Mouse (Mus musculus): ENCODE measurements at regions not wholly inside any gene's neighbourhood (a gene's known extent, or its start where the extent isn't known, plus 50 kb on each side); places are given as distances from the start of the nearest gene placed in this dataset.

GRCm38 (mm10) chr2:106461973-106462637 lies 231.0 kb upstream of the Mpped2 start:
- H3K4me3 ChIP-seq (ENCODE audit: low read depth, low read length) = no peak overlapping the region
- ATAC-seq (ENCODE audit: insufficient number of reproducible peaks, low FRiP score, low TSS enrichment, low read depth) = peak; percentile 65; the same call in 1 of the 2 replicates
- no peak overlapping the region for H3K4me2 ChIP-seq (ENCODE audit: low read depth, severe bottlenecking)
- peaks cover 19% of the 10 kb centered on the region for H3K4me1 ChIP-seq (ENCODE audit: control insufficient read depth, insufficient read depth, low read length)
- no peaks in the 10 kb centered on the region for H3K36me3 ChIP-seq (ENCODE audit: control insufficient read depth, insufficient read depth, low read length)
- H3K9me3 ChIP-seq (ENCODE audit: control insufficient read depth, low read length) = no peaks in the 10 kb centered on the region
- no peak overlapping the region for H3K27ac ChIP-seq (replicated peaks; ENCODE audit: low read depth, low read length)
- WGBS = 9% methylated on average over 12 of the region's 12 CpGs
- H3K27me3 ChIP-seq (ENCODE audit: control insufficient read depth, insufficient read depth, low read length) = no peaks in the 10 kb centered on the region
- no peak overlapping the region for H3K9ac ChIP-seq (ENCODE audit: low read length)
- DNase-seq (ENCODE audit: low spot score) = peak; percentile 60

- H3K27me3 ChIP-seq (ENCODE audit: control insufficient read depth, insufficient read depth, low read length) = no peaks in the 10 kb centered on the region
- H3K9ac ChIP-seq (ENCODE audit: low read length) = no peak overlapping the region
- H3K9me3 ChIP-seq (ENCODE audit: control insufficient read depth, low read length) = no peaks in the 10 kb centered on the region
- DNase-seq (ENCODE audit: low spot score) = no peak
- no peak overlapping the region for H3K4me3 ChIP-seq (ENCODE audit: low read depth, low read length)
- H3K4me1 ChIP-seq (ENCODE audit: control insufficient read depth, insufficient read depth, low read length) = peaks cover 19% of the 10 kb centered on the region
- no peak for ATAC-seq (ENCODE audit: insufficient number of reproducible peaks, low FRiP score, low TSS enrichment, low read depth)
- WGBS = 75% methylated on average over 3 of the region's 3 CpGs
- H3K27ac ChIP-seq (replicated peaks; ENCODE audit: low read depth, low read length) = no peak overlapping the region
- H3K36me3 ChIP-seq (ENCODE audit: control insufficient read depth, insufficient read depth, low read length) = no peaks in the 10 kb centered on the region
- H3K4me2 ChIP-seq (ENCODE audit: low read depth, severe bottlenecking) = no peak overlapping the region
These were observed 228.0 kb upstream of the Mpped2 start for GRCm38 (mm10) chr2:106465055-106465454.

- Histone ChIP-seq H3K36me3 (ENCODE audit: control insufficient read depth, insufficient read depth, low read length) (no peaks in the 10 kb centered on the region), H3K27me3 (ENCODE audit: control insufficient read depth, insufficient read depth, low read length) (no peaks in the 10 kb centered on the region), H3K27ac (replicated peaks; ENCODE audit: low read depth, low read length) (no peak overlapping the region), H3K4me2 (ENCODE audit: low read depth, severe bottlenecking) (no peak overlapping the region), H3K4me1 (ENCODE audit: control insufficient read depth, insufficient read depth, low read length) (peaks cover 14% of the 10 kb centered on the region), H3K9me3 (ENCODE audit: control insufficient read depth, low read length) (no peaks in the 10 kb centered on the region), H3K4me3 (ENCODE audit: low read depth, low read length) (no peak overlapping the region), H3K9ac (ENCODE audit: low read length) (no peak overlapping the region)
- WGBS = 78% methylated on average over 3 of the region's 3 CpGs
- ATAC-seq (ENCODE audit: insufficient number of reproducible peaks, low FRiP score, low TSS enrichment, low read depth) (no peak), DNase-seq (ENCODE audit: low spot score) (no peak)
These were observed 227.2 kb upstream of the Mpped2 start for GRCm38 (mm10) chr2:106465831-106466230.

- WGBS = 87% methylated on average over 2 of the region's 2 CpGs
These were observed 223.9 kb upstream of the Mpped2 start for GRCm38 (mm10) chr2:106469196-106469595.

GRCm38 (mm10) chr2:106473458-106473857 lies 219.6 kb upstream of the Mpped2 start:
- ATAC-seq (ENCODE audit: insufficient number of reproducible peaks, low FRiP score, low TSS enrichment, low read depth) (no peak), DNase-seq (ENCODE audit: low spot score) (no peak)
- Histone ChIP-seq H3K4me2 (ENCODE audit: low read depth, severe bottlenecking) (no peak overlapping the region), H3K9me3 (ENCODE audit: control insufficient read depth, low read length) (no peaks in the 10 kb centered on the region), H3K27me3 (ENCODE audit: control insufficient read depth, insufficient read depth, low read length) (no peaks in the 10 kb centered on the region), H3K9ac (ENCODE audit: low read length) (no peak overlapping the region), H3K4me3 (ENCODE audit: low read depth, low read length) (no peak overlapping the region), H3K4me1 (ENCODE audit: control insufficient read depth, insufficient read depth, low read length) (no peaks in the 10 kb centered on the region), H3K27ac (replicated peaks; ENCODE audit: low read depth, low read length) (no peak overlapping the region), H3K36me3 (ENCODE audit: control insufficient read depth, insufficient read depth, low read length) (no peaks in the 10 kb centered on the region)
- WGBS = 70% methylated on average over 3 of the region's 3 CpGs

More at GRCm38 (mm10) chr2:106469196-106469595, 223.9 kb upstream of the Mpped2 start:
- no peak for ATAC-seq (ENCODE audit: insufficient number of reproducible peaks, low FRiP score, low TSS enrichment, low read depth)
- Histone ChIP-seq H3K4me1 (ENCODE audit: control insufficient read depth, insufficient read depth, low read length) (no peaks in the 10 kb centered on the region), H3K9me3 (ENCODE audit: control insufficient read depth, low read length) (no peaks in the 10 kb centered on the region), H3K36me3 (ENCODE audit: control insufficient read depth, insufficient read depth, low read length) (no peaks in the 10 kb centered on the region), H3K27ac (replicated peaks; ENCODE audit: low read depth, low read length) (no peak overlapping the region), H3K4me3 (ENCODE audit: low read depth, low read length) (no peak overlapping the region), H3K4me2 (ENCODE audit: low read depth, severe bottlenecking) (no peak overlapping the region), H3K9ac (ENCODE audit: low read length) (no peak overlapping the region), H3K27me3 (ENCODE audit: control insufficient read depth, insufficient read depth, low read length) (no peaks in the 10 kb centered on the region)
- DNase-seq (ENCODE audit: low spot score) = no peak

- no peak overlapping the region for H3K27ac ChIP-seq (replicated peaks; ENCODE audit: low read depth, low read length)
- H3K9me3 ChIP-seq (ENCODE audit: control insufficient read depth, low read length) = no peaks in the 10 kb centered on the region
- H3K36me3 ChIP-seq (ENCODE audit: control insufficient read depth, insufficient read depth, low read length) = no peaks in the 10 kb centered on the region
- DNase-seq (ENCODE audit: low spot score) (no peak), ATAC-seq (ENCODE audit: insufficient number of reproducible peaks, low FRiP score, low TSS enrichment, low read depth) (no peak)
- H3K9ac ChIP-seq (ENCODE audit: low read length) = no peak overlapping the region
- no peak overlapping the region for H3K4me2 ChIP-seq (ENCODE audit: low read depth, severe bottlenecking)
- no peak overlapping the region for H3K4me3 ChIP-seq (ENCODE audit: low read depth, low read length)
- no peaks in the 10 kb centered on the region for H3K4me1 ChIP-seq (ENCODE audit: control insufficient read depth, insufficient read depth, low read length)
- H3K27me3 ChIP-seq (ENCODE audit: control insufficient read depth, insufficient read depth, low read length) = no peaks in the 10 kb centered on the region
- 71% methylated on average over 2 of the region's 2 CpGs for WGBS
These were observed 215.1 kb upstream of the Mpped2 start for GRCm38 (mm10) chr2:106477991-106478390.

- no peaks in the 10 kb centered on the region for H3K9me3 ChIP-seq (ENCODE audit: control insufficient read depth, low read length)
- H3K27ac ChIP-seq (replicated peaks; ENCODE audit: low read depth, low read length) = 0 out of 2 replicates have a peak overlapping the region, but pooled peaks have one; percentile 1
- ATAC-seq (ENCODE audit: insufficient number of reproducible peaks, low FRiP score, low TSS enrichment, low read depth) (peak; percentile 77), DNase-seq (ENCODE audit: low spot score) (peak; percentile 42)
- H3K9ac ChIP-seq (ENCODE audit: low read length) = no peak overlapping the region
- no peaks in the 10 kb centered on the region for H3K36me3 ChIP-seq (ENCODE audit: control insufficient read depth, insufficient read depth, low read length)
- no peaks in the 10 kb centered on the region for H3K27me3 ChIP-seq (ENCODE audit: control insufficient read depth, insufficient read depth, low read length)
- H3K4me3 ChIP-seq (ENCODE audit: low read depth, low read length) = no peak overlapping the region
- H3K4me1 ChIP-seq (ENCODE audit: control insufficient read depth, insufficient read depth, low read length) = no peaks in the 10 kb centered on the region
- 14% methylated on average over 5 of the region's 5 CpGs for WGBS
- H3K4me2 ChIP-seq (ENCODE audit: low read depth, severe bottlenecking) = no peak overlapping the region
These were observed 205.6 kb upstream of the Mpped2 start for GRCm38 (mm10) chr2:106487335-106488082.

- no peak overlapping the region for H3K9ac ChIP-seq (ENCODE audit: low read length)
- ATAC-seq (ENCODE audit: insufficient number of reproducible peaks, low FRiP score, low TSS enrichment, low read depth) = no peak
These were observed 194.3 kb upstream of the Mpped2 start for GRCm38 (mm10) chr2:106498735-106499134.

More at GRCm38 (mm10) chr2:106498735-106499134, 194.3 kb upstream of the Mpped2 start:
- no peaks in the 10 kb centered on the region for H3K9me3 ChIP-seq (ENCODE audit: control insufficient read depth, low read length)
- no peak overlapping the region for H3K27ac ChIP-seq (replicated peaks; ENCODE audit: low read depth, low read length)
- H3K4me2 ChIP-seq (ENCODE audit: low read depth, severe bottlenecking) = no peak overlapping the region
- no peaks in the 10 kb centered on the region for H3K27me3 ChIP-seq (ENCODE audit: control insufficient read depth, insufficient read depth, low read length)
- H3K4me1 ChIP-seq (ENCODE audit: control insufficient read depth, insufficient read depth, low read length) = peaks cover 3% of the 10 kb centered on the region; the same call in 1 of the 2 replicates
- no peaks in the 10 kb centered on the region for H3K36me3 ChIP-seq (ENCODE audit: control insufficient read depth, insufficient read depth, low read length)
- DNase-seq (ENCODE audit: low spot score) = no peak
- H3K4me3 ChIP-seq (ENCODE audit: low read depth, low read length) = no peak overlapping the region
